Mouse (Mus musculus) heart, adult 2 months (tissue): Measurements from ENCODE around the gene Klhl12.

Experiments used
- CTCF ChIP-seq: fragments of 200-600 bp; IDR thresholded peaks from 2 replicates; pipeline ENCODE4 v1.8.1; 2022; ENCODE audit warnings: antibody characterized with exemption, mild to moderate bottlenecking, moderate library complexity
- EP300 ChIP-seq: fragments of 200-500 bp; IDR thresholded peaks from 2 replicates; pipeline ENCODE4 v1.6.1; 2011; ENCODE audit warnings: low read depth, low read length, control low read depth; ENCODE audit not compliant: insufficient read depth

- no peak for TF ChIP-seq EP300
- no peak for TF ChIP-seq CTCF
These were observed 45.6 kb downstream of the Klhl12 start for GRCm38 (mm10) chr1:134500916-134501315.
